Mouse (Mus musculus): ENCODE results near the gene Frmpd3. TPM values are rescaled to one million over a fixed set of nuclear protein-coding genes. Genes with fewer than 3 reads are reported as not detected.

Gene Frmpd3
- total and polyA plus RNA-seq, 3 experiments = under 0.01 to 0.09 TPM; not detected in 1

GRCm38 (mm10) chrX:140407593-140407992 lies 65.5 kb downstream of the Frmpd3 start:
- DNase-seq (ENCODE audit: extremely low read depth) = no peak
- H3K79me2 ChIP-seq (replicated peaks; ENCODE audit: control insufficient read depth, extremely low read depth, insufficient read depth, poor library complexity, severe bottlenecking) = no peaks in the 10 kb centered on the region
- H3K9me3 ChIP-seq (replicated peaks; ENCODE audit: low read length) = no peaks in the 10 kb centered on the region
- no peak for TF ChIP-seq JUN (IDR thresholded peaks at IDR 0.05; ENCODE audit: insufficient read depth, low read depth, low read length)
- no peak for TF ChIP-seq CHD1 (IDR thresholded peaks at IDR 0.05; ENCODE audit: low read depth, low read length)
- TF ChIP-seq MAFK (IDR thresholded peaks at IDR 0.05; ENCODE audit: insufficient replicate concordance, low read length) = no peak
- TF ChIP-seq IRF4 (IDR thresholded peaks at IDR 0.05; ENCODE audit: low read depth, low read length) = no peak
- no peak for TF ChIP-seq MAX (IDR thresholded peaks at IDR 0.05; ENCODE audit: low read length)
- TF ChIP-seq BHLHE40 (IDR thresholded peaks at IDR 0.05; ENCODE audit: low read depth, low read length) = no peak
- TF ChIP-seq USF2 (conservative IDR thresholded peaks at IDR 0.05; ENCODE audit: low read depth, low read length) = no peak
- no peak for TF ChIP-seq HCFC1 (IDR thresholded peaks at IDR 0.05; ENCODE audit: low read depth, low read length)
- TF ChIP-seq POLR2A (IDR thresholded peaks at IDR 0.05; ENCODE audit: low read depth, low read length) = no peak
- TF ChIP-seq NELFE (IDR thresholded peaks at IDR 0.05; ENCODE audit: low read depth, low read length) = no peak
- TF ChIP-seq POLR2AphosphoS2 (IDR thresholded peaks at IDR 0.05; ENCODE audit: low read depth, low read length) = no peak
- no peak for TF ChIP-seq ZC3H11A (IDR thresholded peaks at IDR 0.05; ENCODE audit: low read depth, low read length)
- TF ChIP-seq SMC3 (IDR thresholded peaks at IDR 0.05; ENCODE audit: low read depth, low read length) = no peak
- TF ChIP-seq CHD2 (IDR thresholded peaks at IDR 0.05; ENCODE audit: low read length) = no peak
- H3K4me2 ChIP-seq (ENCODE audit: insufficient read depth, low read depth, poor library complexity, severe bottlenecking) = no peak overlapping the region
- no peak overlapping the region for H3K4me3 ChIP-seq (replicated peaks in 1 of 3; ENCODE audit: low read depth in 2 of 3, low read length in 2 of 3, poor library complexity in 1 of 3)
- no peaks in the 10 kb centered on the region for H3K36me3 ChIP-seq (replicated peaks in 1 of 2; ENCODE audit: control insufficient read depth in 1 of 2, insufficient read depth in 1 of 2, low read length in 1 of 2)
- peaks cover 0 to 7% of the 10 kb centered on the region in 2 experiments; a peak in 2 of 4 replicates for H3K4me1 ChIP-seq (ENCODE audit: control insufficient read depth in 1 of 2, insufficient read depth in 2 of 2)
- in situ Hi-C loops (cut with MboI; ENCODE audit: low pct_ligation_motif_present, low pct_unique_long_range_greater_than_20kb, low sequenced_read_pairs) (no loop called here), dilution Hi-C loops (cut with MboI; ENCODE audit: extremely low pct_ligation_motif_present, extremely low pct_unique_long_range_greater_than_20kb, low sequenced_read_pairs) (no loop called here)
- no peaks in the 10 kb centered on the region for H3K27me3 ChIP-seq (replicated peaks)
- H3K9ac ChIP-seq (ENCODE audit: insufficient read depth, low read depth) = no peak overlapping the region
- no peak overlapping the region for H3K27ac ChIP-seq (ENCODE audit: insufficient read depth, low read depth)

- no peaks in the 10 kb centered on the region for H3K27me3 ChIP-seq (replicated peaks)
- H3K4me1 ChIP-seq (ENCODE audit: control insufficient read depth in 1 of 2, insufficient read depth in 2 of 2) = peaks cover 0 to 5% of the 10 kb centered on the region in 2 experiments; a peak in 1 of 4 replicates
- H3K36me3 ChIP-seq (replicated peaks in 1 of 2; ENCODE audit: control insufficient read depth in 1 of 2, insufficient read depth in 1 of 2, low read length in 1 of 2) = no peaks in the 10 kb centered on the region
- H3K4me2 ChIP-seq (ENCODE audit: insufficient read depth, low read depth, poor library complexity, severe bottlenecking) = no peak overlapping the region
- H3K79me2 ChIP-seq (replicated peaks; ENCODE audit: control insufficient read depth, extremely low read depth, insufficient read depth, poor library complexity, severe bottlenecking) = no peaks in the 10 kb centered on the region
- no peak overlapping the region for H3K4me3 ChIP-seq (replicated peaks in 1 of 3; ENCODE audit: low read depth in 2 of 3, low read length in 2 of 3, poor library complexity in 1 of 3)
- H3K9ac ChIP-seq (ENCODE audit: insufficient read depth, low read depth) = no peak overlapping the region
- H3K9me3 ChIP-seq (replicated peaks; ENCODE audit: low read length) = no peaks in the 10 kb centered on the region
- dilution Hi-C loops (cut with MboI; ENCODE audit: extremely low pct_ligation_motif_present, extremely low pct_unique_long_range_greater_than_20kb, low sequenced_read_pairs) (no loop called here), in situ Hi-C loops (cut with MboI; ENCODE audit: low pct_ligation_motif_present, low pct_unique_long_range_greater_than_20kb, low sequenced_read_pairs) (no loop called here)
- DNase-seq (ENCODE audit: extremely low read depth) = no peak
- no peak overlapping the region for H3K27ac ChIP-seq (ENCODE audit: insufficient read depth, low read depth)
- TF ChIP-seq IRF4 (IDR thresholded peaks at IDR 0.05; ENCODE audit: low read depth, low read length) (no peak), ETS1 (conservative IDR thresholded peaks at IDR 0.05; ENCODE audit: low read depth, low read length) (0 out of 2 replicates have a peak, but pooled peaks have one; percentile 34), BHLHE40 (IDR thresholded peaks at IDR 0.05; ENCODE audit: low read depth, low read length) (peak; percentile 73)
Measured at GRCm38 (mm10) chrX:140418467-140418866, 76.4 kb downstream of the Frmpd3 start.
